17 mouse cellular contexts compared by ENCODE assay signal in the genomic region with DNA sequence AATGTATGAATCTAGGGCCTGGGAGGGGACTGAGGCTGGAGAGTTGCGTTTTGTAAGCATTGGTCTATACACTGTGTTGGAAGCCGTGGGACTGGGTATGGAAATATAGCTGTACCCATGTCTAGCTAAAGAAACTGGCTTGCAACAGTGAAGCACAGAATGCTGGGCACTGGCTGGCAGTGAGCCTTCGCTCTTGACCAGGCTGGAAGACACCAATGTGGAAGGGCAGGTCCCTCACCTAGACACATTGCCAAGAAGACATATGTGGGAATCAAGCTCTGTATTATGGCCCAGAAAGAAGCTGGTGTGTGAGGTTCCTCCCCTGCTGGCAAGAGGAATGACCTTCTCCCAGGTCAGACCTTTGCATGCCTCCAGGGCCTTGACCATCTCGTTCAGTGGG. TPM values are rescaled to one million over a fixed set of nuclear protein-coding genes. Genes with fewer than 3 reads are reported as not detected.
A peak's percentile ranks its signal among the peaks of the same experiment; 100 is the strongest.
DNase-seq lines count a peak whose midpoint lies in the region; ATAC-seq lines count a peak whose summit lies in the region.
"Had no signal": no experiment of that assay in that cellular context is flagged by ENCODE, and none has a peak within 500 bp of the region (broad histone marks: within the 10 kb centered on the region; RNA-seq: fewer than 3 reads in every experiment).

No protein-coding gene starts in this region.

- WGBS in heart, embryonic 12.5 days = 85% methylated on average over 4 of the region's 4 CpGs

- peak; percentile 16 to 17 for DNase-seq in cerebellum, postnatal 36 days
- no peak for DNase-seq in cerebellum, adult 8-10 months
- peak; percentile 40 for DNase-seq in adipocyte (ENCODE audit: low spot score)
- DNase-seq in brain, adult 2 months (ENCODE audit: low read depth, low spot score) = peak; percentile 76
- DNase-seq: adrenal gland, adult 8-10 months; adrenal gland, postnatal 14 days; adrenal gland, postnatal 36 days; cerebellum, adult 11-12 months; embryo, embryonic 11 days had no signal

- no peak overlapping the region for H3K4me2 ChIP-seq in heart, embryonic 12.5 days
- H3K4me2 ChIP-seq: embryonic facial prominence, embryonic 13.5 days; embryonic facial prominence, embryonic 15.5 days; forebrain, embryonic 12.5 days had no signal

- H3K9ac ChIP-seq in heart, embryonic 12.5 days = no peak overlapping the region
- H3K9ac ChIP-seq: embryonic facial prominence, embryonic 13.5 days; embryonic facial prominence, embryonic 15.5 days; forebrain, embryonic 12.5 days had no signal

- no peak overlapping the region for H3K27ac ChIP-seq in heart, embryonic 12.5 days (ENCODE audit: poor library complexity, severe bottlenecking)
- H3K27ac ChIP-seq: embryonic facial prominence, embryonic 13.5 days; embryonic facial prominence, embryonic 15.5 days; forebrain, embryonic 10.5 days; forebrain, embryonic 12.5 days had no signal

- H3K27me3 ChIP-seq in heart, embryonic 12.5 days (replicated peaks) = no peaks in the 10 kb centered on the region
- H3K27me3 ChIP-seq: embryonic facial prominence, embryonic 13.5 days; embryonic facial prominence, embryonic 15.5 days; forebrain, embryonic 12.5 days had no signal

- no peaks in the 10 kb centered on the region for H3K36me3 ChIP-seq in heart, embryonic 12.5 days
- H3K36me3 ChIP-seq: embryonic facial prominence, embryonic 13.5 days; embryonic facial prominence, embryonic 15.5 days; forebrain, embryonic 10.5 days; forebrain, embryonic 12.5 days had no signal

- 0 out of 2 replicates have a peak, but pooled peaks cover 3% of the 10 kb centered on the region for H3K9me3 ChIP-seq in heart, embryonic 12.5 days (replicated peaks)
- H3K9me3 ChIP-seq: embryonic facial prominence, embryonic 15.5 days; forebrain, embryonic 10.5 days; forebrain, embryonic 12.5 days had no signal

- ATAC-seq in heart, embryonic 12.5 days (ENCODE audit: insufficient number of reproducible peaks, low FRiP score) = no peak
- ATAC-seq: forebrain, embryonic 14.5 days; forebrain, embryonic 16.5 days had no signal

- no peak overlapping the region for H3K4me3 ChIP-seq in heart, embryonic 12.5 days
- H3K4me3 ChIP-seq: embryonic facial prominence, embryonic 13.5 days; embryonic facial prominence, embryonic 15.5 days; erythroblast, embryonic 14.5 days; forebrain, embryonic 10.5 days; forebrain, embryonic 12.5 days had no signal

- H3K4me1 ChIP-seq in heart, embryonic 12.5 days (replicated peaks) = peaks cover 13% of the 10 kb centered on the region
- H3K4me1 ChIP-seq: forebrain, embryonic 10.5 days; forebrain, embryonic 12.5 days had no signal

RNA-seq across cellular contexts. Expression of gene Car12, which starts 45.6 kb away (rescaled TPM):
- 0.61 and 0.77 TPM in 2 replicates for polyA plus RNA-seq in heart, embryonic 12.5 days (2016; fragmentation: Nextera tagmentation; extraction: Ambion mirVana)
- polyA plus RNA-seq: erythroblast, embryonic 14.5 days had no signal
